Mouse (Mus musculus) brain, embryonic 14.5 days (tissue): ENCODE data around the gene Mrnip.
A peak's percentile ranks its signal among the peaks of the same experiment; 100 is the strongest.

Experiments
- CTCF ChIP-seq: fragments of 200-500 bp; IDR thresholded peaks from 2 replicates; pipeline ENCODE4 v1.5.1; 2012; ENCODE audit warnings: inconsistent platforms, mild to moderate bottlenecking, moderate library complexity, borderline replicate concordance; ENCODE audit not compliant: insufficient read depth, insufficient read length; ENCODE audit errors: extremely low read depth
- POLR2A ChIP-seq: fragments of 200-500 bp; IDR thresholded peaks from 2 replicates; pipeline ENCODE4 v1.6.1; 2012; ENCODE audit warnings: mild to moderate bottlenecking, inconsistent platforms, borderline replicate concordance; ENCODE audit not compliant: poor library complexity, insufficient read depth, insufficient read length, severe bottlenecking; ENCODE audit errors: extremely low read depth

GRCm38 (mm10) chr11:50174730-50175187 is 515 bp downstream of the Mrnip start:
- TF ChIP-seq POLR2A (peak; percentile 83; the same call in 1 of the 2 replicates), CTCF (no peak)
